Mouse (Mus musculus) T-helper 1 cell (primary cell): ENCODE data around the gene Ceacam15.
"Not testable (repeated sequence)": the region's sequence is repeated elsewhere in the genome, so short reads cannot be mapped to it uniquely, and the experiment has no call there.

Experiments
- in situ Hi-C: fragments of 300-600 bp; cut with MboI, MseI; formaldehyde crosslinking; loops from one replicate; pipeline ENCODE4 v1.15.1; 2025; ENCODE audit warnings: high pct_unique_total_duplicates

Ceacam15 gene

DNA sequence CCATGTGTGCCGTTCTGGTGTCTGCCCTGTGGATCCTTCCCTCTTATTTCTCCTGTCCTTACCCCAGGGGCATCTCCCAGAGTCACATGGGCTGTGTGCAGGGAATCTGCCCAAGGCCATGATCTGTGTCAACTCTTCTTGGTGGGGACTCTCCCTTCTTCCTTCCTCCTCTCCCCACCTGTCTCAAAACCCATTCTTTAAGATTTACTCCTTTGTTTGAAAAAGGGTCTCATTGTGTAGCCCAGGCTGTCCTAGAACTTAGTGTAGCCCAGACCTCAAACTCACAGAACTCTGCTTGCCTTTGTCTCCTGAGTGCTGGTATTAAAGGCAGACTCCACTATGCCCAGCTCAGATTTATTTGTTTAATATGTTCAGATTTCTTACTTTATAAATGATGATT lies at the start of gene Ceacam15:
Ceacam15 (minus strand) TSS at position 101 of the 400 bp plus-strand sequence.
- in situ Hi-C loops: no loop called here

DNA sequence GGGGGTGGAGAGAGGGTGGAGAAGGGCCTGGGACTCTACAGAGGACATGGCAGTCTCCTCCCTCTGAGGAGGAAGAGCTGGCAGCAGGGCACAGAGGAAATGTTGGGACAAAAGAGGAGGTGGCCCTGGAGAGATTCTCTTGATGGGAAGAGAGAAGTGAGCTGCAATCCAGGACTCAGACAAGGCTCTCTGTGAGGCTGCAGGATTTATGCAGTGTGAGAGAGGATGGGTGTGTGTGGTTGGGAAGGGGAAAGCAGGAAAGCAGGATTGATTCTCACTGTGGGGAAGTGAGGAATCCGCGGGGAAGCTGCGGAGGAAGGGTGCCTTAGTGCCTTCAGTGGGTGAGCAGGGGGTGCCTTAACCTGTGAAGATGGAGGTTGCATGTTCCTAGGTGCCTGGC lies 47.0 kb upstream of the Ceacam15 start:
- in situ Hi-C loops: not testable (repeated sequence)

DNA sequence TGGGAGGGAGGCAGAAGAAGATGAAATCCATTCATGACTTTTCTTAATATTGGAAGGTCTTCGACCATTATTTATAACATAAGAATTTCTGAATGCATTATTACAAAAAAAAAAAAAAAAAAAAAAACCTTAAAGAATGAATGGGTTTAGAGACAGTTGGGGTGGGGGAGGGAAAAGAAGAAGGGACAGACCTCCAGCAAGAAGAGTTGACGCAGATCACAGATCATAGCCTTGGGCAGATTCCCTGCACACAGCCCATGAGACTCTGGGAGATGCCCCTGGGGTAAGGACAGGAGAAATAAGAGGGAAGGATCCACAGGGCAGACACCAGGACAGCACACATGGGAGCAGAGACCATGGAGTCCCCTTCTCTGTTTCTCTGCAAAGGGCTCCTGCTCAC lies 46.1 kb upstream of the Ceacam15 start, which contains the start of gene Ceacam9:
Ceacam9 (plus strand) TSS at position 301 of the 400 bp plus-strand sequence.
- in situ Hi-C loops: no loop called here

DNA sequence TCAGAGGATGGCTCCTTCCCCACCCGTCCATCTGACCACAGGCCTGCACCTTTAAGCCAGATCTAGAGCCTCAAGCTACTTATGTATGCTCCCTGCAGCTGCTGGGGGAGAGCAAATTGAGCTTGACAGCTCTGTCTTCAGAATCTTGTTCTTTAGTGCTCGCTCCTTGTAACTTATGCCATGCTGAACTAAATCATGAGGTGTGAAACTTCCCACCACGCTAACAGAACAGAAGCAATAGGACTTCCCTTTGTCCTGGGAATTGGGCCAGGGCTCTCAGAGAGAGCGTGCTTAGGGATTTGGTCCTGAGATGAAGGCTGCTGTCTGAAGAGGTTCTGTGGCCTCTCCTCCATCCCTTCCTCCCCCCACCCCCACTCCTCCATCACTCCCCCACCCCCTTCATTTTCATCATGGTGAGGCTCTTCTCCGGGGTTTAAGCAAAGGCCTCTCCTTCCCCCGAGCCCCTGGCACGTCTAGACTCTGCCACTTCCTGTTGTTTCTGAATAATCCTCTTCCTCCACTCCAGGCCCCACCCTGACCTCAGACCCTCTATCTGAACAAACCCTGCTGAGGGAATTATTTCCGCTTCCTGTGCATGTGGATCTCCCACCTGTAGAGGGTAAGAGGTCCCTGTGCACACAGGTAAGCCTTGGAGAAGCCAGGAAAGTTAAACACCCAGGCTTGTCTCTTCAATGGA lies 41.1 kb upstream of the Ceacam15 start:
- in situ Hi-C loops: loop anchor here (5.0 kb wide), 1 partner anchor 34 kb away; no protein-coding TSS in a partner anchor

DNA sequence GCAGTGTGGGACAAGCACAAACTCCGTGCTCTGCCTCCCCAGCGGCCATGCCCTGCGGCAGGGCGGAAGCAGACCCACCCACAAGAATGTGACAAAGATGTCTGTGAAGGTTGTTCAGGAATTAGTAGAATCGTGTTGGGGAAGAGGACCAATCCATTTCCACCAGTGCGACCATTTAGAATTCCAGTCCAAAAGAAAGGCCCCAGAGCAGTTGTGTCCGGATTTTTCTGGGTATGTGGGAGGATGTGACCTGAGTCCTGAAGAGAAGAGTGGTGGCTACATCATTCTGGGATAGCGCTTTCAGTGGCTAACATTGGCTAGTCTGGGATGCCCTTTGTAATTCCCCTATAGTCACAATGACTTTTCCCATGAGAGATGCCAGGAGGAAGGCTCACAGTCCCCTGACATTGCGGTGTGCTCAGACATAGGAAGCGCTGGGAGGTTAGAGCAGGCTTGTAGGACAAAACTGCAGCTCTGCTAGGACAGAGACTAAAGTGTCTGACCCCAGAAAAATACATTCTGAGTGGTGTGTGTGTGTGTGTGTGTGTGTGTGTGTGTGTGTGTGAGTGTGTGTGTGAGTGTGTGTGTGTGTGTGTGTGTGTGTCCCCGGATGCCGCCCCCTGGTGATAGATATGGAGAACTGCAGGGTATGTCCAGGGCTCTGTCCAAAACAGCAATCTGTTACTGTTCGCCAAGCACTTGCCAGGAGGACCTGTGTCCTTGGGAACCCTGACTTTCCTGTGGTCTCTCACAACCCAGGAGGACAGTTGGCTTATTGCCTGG lies 37.3 kb upstream of the Ceacam15 start:
- in situ Hi-C loops: no loop called here

DNA sequence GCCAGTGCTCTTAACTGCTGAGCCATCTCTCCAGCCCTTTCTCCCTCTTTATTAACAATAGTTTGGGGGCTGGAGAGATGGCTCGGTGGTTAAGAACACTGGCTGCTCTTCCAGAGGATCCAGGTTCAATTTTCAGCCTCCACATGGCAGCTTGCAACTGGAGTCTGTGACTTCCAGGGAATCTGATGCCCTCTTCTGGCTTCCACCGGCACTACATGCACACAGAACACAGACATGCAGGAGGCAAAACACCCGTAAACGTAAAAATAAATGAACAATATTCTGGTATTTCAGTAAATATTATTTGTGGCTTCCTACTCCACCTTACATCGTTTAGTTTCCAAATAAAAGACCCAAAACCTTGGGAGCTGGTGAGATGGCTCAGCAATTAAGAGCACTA lies 35.1 kb upstream of the Ceacam15 start:
- in situ Hi-C loops: no loop called here

DNA sequence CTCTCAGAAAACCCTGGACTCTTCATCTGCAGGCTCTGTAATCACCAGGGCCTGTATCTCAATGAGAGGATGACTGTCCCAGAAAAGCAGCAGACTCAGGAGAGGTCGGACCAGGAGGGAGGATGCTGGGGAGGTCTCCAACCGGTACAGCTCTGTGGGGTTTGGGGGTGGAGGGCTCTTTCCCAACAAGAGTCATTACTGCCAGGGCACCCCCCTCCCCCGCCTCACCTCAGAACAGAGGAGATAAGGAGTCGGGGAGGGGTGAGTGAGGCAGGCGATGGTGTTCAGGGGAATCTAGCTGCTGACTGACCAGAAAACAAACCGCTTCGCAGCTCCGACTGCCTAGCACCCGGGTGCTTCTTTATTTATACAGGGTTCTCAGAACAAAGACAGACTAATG lies 32.7 kb upstream of the Ceacam15 start:
- in situ Hi-C loops: loop anchor here (10.0 kb wide), 1 partner anchor 527 kb away; no protein-coding TSS in a partner anchor

DNA sequence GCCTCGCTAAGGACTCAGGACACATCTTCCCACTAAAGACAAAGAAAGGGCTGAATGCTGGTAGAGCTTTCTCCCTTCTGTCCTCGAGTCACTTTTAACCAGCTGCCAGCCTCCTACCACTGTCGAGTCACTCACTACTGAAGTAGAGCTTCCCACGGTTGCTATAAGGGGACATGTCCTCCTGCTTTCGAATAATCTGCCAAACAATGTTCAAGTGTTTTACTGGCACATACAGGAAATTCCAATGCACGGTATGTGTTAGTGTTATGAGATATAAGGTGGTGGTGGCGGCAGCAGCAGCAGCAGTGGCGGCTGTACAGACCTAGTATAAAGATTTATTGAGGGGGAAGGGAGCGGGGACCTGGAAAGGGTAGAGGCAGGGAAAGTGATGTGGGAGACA lies 30.9 kb upstream of the Ceacam15 start:
- in situ Hi-C loops: loop anchor here (10.0 kb wide), 1 partner anchor 528 kb away; no protein-coding TSS in a partner anchor

DNA sequence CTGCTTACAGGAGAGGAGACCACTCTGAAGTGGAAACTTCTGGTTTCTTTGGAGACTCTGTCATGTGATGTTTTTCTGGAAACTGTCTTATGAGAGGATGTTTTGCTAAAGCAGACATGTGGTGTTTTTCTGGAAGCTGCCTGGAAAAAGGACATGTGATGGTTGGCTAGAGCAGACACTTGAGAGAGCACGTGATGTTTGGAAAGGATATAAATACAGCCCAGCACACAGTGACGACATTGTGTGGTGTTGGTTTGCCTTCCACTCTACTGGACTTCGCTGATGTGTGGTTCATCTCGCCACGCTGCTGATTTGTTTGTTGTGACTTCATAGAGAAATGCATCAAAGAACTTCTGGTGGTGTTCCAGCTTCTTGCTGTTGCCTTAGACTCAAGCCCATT lies 25.1 kb upstream of the Ceacam15 start:
- in situ Hi-C loops: loop anchor here (10.0 kb wide), 1 partner anchor 534 kb away; no protein-coding TSS in a partner anchor

DNA sequence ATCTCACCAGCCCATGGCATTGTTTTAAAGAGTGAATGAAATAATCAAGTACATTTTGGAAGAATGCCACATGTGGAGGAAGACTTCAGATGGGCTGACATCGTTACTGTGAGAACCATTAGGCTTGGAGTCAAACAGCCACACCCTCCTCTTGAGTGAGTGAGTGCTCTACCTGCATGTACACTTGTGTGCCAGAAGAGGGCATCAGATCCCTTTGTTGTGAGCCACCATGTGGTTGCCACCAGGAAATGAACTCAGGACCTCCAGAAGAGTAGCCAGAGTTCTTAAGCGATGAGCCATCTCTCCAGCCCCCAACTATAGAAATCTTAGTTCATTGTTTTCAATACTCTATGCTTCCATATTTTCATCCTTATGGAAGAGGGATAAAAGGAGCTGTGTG lies 23.5 kb upstream of the Ceacam15 start:
- in situ Hi-C loops: no loop called here

DNA sequence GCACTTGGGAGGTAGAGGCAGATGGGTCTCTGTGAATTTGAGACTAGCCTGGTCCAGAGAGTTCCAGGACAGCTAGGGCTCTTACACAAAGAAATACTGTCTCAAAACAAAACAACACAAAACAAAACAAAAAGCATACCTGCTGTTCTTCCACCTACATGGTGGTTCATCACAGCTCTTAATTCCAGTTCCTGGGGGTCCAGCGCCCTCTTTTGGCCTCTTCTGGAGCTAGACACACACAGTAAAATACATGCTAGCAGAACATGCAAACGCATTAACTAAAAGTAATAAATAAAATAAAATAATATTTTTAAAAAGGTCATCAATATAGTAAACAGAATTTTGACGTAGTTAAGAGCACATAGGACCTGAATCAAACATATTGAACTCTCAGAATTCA lies 19.5 kb upstream of the Ceacam15 start:
- in situ Hi-C loops: no loop called here

DNA sequence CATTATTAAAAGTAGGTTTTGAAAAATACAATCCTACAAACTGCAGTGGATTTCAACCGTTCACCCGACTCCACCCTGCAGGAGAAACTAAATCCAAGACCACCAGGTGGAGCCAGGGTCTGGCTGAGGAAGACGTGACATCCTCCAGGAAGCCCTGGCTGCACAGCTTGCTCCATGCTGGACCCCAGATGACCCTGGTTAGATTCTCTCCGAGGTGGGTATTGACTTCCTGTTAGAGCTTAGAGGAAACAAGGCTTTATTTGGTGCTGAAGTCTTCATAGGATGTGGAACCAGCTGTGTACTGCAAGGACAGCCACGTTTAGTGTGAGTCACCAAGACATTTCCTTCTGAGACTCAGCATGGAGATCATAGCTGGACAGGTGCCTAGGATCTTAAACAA lies 13.7 kb upstream of the Ceacam15 start:
- in situ Hi-C loops: no loop called here

DNA sequence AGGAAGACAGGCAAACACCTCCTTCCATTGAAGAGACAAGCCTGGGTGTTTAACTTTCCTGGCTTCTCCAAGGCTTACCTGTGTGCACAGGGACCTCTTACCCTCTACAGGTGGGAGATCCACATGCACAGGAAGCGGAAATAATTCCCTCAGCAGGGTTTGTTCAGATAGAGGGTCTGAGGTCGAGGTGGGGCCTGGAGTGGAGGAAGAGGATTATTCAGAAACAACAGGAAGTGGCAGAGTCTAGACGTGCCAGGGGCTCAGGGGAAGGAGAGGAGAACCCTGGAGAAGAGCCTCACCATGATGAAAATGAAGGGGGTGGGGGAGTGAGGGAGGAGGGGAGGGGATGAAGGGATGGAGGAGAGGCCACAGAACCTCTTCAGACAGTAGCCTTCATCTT lies 4.7 kb upstream of the Ceacam15 start:
- in situ Hi-C loops: loop anchor here (5.0 kb wide), 1 partner anchor 37 kb away; no protein-coding TSS in a partner anchor

DNA sequence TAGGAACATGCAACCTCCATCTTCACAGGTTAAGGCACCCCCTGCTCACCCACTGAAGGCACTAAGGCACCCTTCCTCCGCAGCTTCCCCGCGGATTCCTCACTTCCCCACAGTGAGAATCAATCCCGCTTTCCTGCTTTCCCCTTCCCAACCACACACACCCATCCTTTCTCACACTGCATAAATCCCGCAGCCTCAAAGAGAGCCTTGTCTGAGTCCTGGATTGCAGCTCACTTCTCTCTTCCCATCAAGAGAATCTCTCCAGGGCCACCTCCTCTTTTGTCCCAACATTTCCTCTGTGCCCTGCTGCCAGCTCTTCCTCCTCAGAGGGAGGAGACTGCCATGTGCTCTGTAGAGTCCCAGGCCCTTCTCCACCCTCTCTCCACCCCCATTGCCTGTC lies 806 bp downstream of the Ceacam15 start:
- in situ Hi-C loops: not testable (repeated sequence)

DNA sequence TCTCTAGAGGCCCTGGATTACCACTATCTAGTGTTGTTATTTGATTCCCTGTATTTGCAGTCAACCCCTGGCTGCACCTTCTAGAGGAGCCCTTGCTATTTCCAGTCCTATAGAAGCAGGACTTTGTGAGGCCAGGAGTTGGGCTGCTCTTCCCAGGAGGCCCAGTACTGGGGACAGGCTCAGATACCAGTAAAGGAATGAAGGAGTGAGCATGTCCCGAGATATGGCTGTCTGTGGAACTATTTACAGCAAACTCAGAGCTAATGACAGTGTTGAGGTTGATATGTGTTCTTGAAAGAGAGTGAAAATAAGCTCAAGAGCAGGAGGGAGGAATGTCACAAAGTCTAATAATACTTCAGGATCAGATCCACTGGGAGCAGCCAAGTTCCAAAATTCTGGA lies 1.7 kb downstream of the Ceacam15 start:
- in situ Hi-C loops: no loop called here

DNA sequence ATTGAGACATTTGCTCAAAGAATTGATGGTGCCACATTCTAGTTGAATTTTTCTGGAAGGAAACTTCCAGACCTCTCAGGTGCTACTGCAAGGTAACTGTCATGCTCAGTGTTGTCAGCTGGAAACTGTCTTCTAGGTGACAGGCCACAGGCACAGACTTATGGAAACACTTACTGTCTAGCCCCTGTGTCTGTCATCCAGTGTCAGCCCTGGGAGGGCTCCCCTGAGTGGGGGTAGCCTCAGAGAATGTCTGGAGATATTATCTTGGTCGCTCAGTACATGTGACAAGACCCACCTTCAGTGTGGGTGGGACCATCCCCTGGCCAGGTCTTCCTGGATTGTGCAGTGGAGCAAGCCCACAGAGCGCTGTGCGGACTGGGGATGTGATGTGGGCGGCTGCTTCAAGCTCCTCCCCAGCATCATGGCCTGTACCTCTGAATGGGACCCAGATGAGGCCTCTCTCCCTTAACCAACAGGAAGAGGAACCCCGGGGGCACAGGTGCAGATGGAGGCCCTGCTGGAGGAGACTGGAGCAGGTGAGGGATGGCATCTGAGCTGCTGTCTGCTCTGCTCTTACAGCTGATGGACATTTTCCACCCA lies 7.1 kb downstream of the Ceacam15 start:
- in situ Hi-C loops: not testable (repeated sequence)

DNA sequence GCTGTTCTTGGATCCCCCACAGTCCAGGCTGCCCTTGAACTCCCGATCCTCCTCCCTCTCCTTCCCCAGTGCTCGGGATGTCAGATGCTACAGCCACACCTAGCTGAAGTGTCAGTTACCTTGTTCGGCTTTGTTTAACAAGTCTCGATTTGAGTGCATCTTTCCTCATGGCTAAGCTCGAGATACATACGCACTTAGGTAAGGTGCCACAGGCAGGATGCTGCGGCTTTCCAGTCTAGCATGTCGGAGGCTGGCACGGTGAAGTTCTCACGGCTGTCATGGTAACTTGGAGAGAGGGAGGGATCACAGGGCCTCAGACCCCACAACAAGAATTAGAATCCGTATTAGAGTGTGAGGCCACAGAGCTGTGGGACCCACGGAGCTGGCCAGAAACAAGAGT lies 31.2 kb downstream of the Ceacam15 start:
- in situ Hi-C loops: no loop called here

DNA sequence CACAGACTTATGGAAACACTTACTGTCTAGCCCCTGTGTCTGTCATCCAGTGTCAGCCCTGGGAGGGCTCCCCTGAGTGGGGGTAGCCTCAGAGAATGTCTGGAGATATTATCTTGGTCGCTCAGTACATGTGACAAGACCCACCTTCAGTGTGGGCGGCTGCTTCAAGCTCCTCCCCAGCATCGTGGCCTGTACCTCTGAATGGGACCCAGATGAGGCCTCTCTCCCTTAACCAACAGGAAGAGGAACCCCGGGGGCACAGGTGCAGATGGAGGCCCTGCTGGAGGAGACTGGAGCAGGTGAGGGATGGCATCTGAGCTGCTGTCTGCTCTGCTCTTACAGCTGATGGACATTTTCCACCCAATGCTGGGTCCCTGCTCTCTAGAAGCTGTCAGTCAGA lies 32.4 kb downstream of the Ceacam15 start:
- in situ Hi-C loops: not testable (repeated sequence)

DNA sequence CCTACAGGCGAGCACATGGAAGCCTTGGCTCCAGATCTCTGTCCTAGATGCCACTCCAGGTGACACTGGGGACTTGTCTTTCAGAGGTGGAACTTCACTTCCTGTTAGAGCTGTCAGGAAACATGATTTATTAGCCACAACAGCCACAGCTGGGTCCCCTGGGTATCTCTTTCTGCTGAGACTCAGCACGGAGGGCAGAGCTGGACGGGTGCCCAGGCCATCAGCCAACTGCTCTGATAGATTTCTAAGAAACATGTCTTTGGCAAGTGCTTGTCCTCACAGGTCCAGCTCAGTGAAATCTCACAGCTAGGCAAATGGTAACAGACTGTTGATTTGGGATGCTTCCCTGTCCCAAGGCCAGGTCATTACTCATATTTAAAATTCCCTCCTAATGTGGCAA lies 36.5 kb downstream of the Ceacam15 start:
- in situ Hi-C loops: loop anchor here (5.0 kb wide), 1 partner anchor 88 kb away; no protein-coding TSS in a partner anchor

DNA sequence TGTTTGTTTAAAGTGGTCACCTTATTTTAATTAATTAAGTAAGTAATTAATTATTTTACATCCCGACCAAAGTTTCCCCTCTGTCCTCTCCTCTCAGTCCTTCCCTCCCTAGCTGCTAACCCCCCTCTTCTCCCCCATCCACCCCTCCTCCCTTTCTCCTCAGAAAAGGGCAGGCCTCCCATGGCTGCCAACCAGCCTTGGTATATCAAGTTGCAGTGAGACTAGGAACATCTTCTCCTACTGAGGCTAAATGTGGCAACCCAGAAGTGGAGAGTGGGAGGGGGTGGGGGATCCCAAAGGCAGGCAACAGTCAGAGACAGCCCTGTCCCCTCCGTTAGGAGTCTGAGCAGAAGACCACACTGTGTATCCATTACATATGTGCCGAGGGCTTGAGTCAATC lies 40.4 kb downstream of the Ceacam15 start:
- in situ Hi-C loops: loop anchor here (5.0 kb wide), 1 partner anchor 92 kb away; no protein-coding TSS in a partner anchor

DNA sequence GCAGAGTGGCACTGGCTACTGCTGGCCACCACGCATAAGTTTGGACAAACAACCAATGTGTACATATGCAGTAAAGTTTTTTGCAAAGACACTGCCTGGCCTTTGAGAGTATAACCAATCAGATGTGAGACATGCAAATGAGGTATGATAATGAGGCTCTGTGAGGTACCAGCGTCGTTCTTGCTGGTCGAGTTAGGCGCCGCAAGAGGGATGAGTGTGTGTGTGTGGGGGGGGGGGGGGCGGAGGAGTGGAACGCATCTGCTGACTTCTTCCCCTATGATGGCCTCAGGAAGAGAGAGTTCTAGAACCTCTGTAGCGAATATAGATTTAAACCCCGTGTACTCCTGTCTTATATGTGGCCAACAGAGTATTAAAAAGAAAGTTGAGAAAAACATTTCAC lies 41.6 kb downstream of the Ceacam15 start:
- in situ Hi-C loops: loop anchor here (5.0 kb wide), 1 partner anchor 58 kb away; no protein-coding TSS in a partner anchor

DNA sequence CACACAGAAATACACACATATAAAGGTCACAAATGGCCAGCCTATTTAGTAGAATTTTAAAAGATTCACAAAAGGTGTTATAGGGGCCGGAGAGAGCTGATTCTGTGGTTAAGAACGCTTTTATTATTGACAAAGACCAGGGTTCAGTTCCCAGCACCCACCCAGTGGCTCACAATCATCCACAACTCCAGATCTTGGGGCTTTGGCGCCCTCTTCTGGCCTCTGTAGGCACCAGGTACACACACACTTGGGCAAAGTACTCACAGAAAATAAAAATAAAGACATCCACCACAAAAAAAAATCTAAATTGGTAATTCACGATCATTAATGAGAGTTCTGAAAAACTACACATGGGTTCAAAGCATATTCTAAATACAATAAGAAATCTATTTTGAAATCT lies 43.6 kb downstream of the Ceacam15 start:
- in situ Hi-C loops: loop anchor here (5.0 kb wide), 1 partner anchor 60 kb away; no protein-coding TSS in a partner anchor
